Mouse (Mus musculus): ENCODE measurements around the gene Bsn. TPM values are rescaled to one million over a fixed set of nuclear protein-coding genes. Genes with fewer than 3 reads are reported as not detected.
"Not testable (repeated sequence)": the region's sequence is repeated elsewhere in the genome, so short reads cannot be mapped to it uniquely, and the experiment has no call there.

The Bsn gene
- total RNA-seq, 4 experiments from 2014 or later, result 0.02 to 0.07 (median 0.04) TPM

DNA sequence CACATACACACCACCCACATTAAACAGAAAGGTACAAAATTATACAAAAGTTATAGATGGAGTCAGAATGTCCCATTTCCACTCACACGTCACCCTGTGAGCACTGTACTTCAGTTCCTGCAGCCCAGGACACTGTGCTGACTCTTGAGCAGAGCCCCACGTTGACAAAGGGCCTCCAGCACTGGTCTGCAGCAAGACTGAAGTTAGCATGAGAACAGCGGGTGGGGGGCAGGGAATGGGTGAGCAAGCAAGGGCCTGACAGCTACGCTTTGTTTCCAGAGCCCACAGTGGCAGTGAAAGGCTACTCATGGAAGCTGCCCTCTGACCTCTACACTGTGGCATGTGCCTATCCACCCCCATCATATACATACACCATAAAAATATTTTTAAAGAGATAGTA lies 40.4 kb downstream of the Bsn start:
- no peak for DNase-seq (ENCODE audit: low spot score in 2 of 2)

DNA sequence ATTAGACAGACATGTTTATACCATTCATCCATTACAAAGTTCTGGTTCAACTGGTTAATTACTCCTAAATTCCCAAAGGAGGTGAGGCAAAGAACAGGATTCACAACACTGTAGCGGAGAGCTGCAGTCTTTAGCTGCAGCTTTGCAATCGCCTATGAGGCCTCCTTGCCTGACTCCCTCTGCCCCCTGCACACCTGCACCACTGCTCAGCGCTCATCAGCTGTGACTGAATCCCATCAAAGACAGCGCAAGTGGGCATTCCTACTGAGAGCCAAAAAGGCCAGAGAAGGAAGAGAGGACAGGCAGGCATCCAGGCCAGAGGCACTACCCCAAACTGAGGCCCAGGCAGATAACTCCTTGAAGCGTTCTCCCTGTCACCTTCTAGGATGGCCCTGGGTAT lies 42.6 kb downstream of the Bsn start:
- no peak for DNase-seq (ENCODE audit: low spot score in 2 of 2)

DNA sequence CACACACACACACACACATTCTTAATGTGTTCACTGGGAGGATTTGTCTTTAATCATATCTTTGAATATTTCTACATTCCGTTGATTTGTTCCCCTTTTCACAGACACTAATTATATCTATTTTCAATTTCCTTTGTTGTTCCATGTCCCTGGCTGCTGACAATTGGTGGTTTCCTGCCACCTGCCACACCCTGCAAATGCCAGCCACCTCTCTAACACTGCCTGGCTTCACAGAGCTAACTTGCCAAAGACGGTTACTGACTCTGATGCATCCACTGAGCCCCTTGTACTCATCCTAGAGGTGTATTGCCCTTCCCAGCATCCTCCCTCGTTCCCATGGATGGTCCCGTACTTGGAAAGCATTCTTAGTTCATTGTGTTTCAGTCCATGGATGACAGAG lies 43.7 kb downstream of the Bsn start:
- DNase-seq (ENCODE audit: low spot score in 2 of 2), result no peak

DNA sequence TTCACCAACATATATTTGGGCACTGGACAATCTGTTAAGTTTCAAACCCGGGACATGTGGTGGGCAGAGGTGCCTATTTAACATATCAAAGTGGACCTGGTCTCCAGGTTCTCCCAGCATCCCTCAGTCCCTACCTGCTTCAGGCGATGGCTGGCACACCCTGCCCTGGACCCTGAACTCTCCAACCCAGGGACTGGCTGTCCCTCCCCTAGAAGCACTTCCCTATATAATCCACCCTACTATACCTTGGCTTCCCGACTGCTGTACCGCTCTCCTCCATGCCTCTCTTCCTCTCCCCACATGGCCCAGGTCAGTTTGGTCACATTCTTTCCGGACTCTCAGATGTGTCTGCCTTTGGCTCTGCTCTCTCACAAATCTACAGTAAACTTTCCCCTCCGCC lies 44.4 kb downstream of the Bsn start:
- DNase-seq (ENCODE audit: low spot score in 2 of 2), result no peak

DNA sequence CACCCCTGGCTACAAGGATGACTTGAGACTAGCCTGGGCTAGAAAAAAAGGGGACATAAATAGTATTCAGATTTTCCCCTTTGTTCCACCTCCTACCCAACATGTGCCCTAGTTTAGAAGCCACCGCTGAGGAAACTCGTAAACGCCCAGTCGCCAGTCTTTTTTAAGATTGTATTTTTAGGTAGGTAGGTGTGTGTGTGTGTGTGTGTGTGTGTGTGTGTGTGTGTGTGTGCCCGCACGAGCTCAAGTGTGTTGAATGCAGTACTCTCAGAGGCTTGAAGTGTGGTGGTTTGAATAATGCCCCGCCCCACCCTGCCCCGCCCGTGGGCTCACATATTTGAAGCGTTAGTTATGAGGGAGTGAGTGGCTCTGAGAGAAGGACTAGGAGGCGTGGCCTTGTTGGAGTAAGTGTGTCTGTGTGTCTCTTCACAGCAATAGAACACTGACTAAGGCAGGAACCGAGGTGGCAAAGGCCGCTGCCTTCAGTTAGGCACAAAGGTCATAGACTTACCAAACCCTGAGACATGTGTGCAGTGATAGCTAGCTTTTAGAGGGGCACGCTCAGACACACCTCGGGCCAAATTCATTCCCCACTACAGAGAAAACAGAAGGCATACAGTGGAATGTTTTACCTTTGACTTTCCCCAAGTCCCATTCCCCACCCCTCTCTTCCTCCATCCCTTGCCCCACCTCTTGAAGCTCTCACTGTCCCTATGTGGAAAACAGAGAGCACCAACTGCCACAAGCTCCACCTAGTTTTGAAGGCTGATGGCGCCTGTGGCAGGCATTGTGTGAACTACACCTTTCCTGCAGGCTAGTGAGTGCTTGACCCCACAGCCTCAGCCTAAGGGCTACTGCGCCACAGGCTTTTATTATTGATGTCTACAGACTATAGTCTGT lies 45.6 kb downstream of the Bsn start:
- no peak for DNase-seq (ENCODE audit: low spot score in 2 of 2)

DNA sequence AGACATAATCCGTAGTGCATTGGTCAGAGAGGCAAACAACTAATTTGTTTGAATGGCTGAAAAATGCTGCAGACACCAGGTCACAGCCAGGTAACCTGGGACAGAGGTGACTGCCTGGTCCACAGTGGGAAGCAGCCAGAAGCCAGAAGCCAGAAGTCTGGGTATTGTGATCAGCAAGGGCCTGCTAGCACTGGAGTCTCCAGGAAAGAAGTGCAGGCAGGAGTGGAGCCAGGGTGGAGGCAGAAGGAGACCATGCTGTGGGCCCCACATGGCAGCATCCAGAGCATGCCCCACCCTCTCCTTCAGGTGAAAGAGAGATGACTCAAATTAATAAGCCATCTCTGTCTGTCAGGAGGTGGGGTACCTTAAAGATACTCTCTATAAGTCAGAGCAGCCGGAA lies 46.7 kb downstream of the Bsn start:
- DNase-seq (ENCODE audit: low spot score in 2 of 2), result no peak

DNA sequence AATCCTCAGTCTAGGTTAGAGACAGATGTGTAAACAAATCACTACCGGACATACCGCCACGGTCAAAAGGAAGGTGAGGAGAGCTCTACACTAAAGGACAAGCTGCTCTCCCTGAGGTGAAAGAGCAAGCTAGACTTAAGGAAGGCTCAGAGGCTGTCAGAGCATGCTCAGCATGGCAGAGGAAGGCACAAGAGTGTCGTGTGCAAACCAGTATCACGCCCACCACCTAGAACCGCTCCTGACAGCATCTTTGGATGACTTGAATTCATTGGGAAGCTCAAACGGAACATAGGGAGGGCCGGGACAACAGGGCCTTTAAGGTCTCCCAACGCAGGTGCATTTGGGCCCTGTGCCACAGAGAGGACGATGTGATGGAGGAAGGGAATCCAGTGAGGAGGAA lies 48.8 kb downstream of the Bsn start:
- DNase-seq (ENCODE audit: low spot score in 2 of 2), result no peak

DNA sequence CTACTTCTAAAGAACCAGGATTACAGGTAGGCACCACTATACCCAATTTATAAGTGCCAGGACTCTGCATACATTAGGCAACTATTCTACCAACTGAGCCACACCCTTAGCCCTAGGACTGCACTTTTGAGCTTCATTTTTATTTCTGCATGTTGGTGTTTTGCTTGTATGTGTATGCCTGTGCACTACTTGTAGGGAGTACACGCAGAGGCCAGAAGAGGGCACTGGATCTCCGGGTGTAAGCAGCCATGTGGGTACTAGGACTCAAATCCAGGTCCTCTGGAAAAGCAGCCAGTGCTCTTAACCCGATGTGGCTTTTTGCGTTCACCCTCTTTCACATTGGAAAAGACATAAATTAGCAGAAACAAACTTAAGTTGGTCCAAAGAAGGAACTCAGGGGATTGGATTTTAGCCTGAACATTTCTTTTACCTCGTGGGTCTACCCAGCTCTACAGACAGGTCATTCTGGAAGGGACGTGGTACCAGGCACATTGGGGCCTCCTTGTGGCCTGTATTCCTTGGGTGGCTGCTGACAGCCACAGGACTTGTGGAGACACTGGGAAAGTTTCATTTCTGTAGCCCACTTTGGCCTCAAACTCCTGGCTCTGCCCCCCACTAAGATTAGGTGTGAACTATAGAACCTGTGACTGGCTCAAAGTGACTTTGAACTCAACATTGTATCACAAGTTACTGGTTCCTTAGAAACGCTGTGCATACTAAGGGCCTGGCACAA lies 50.1 kb downstream of the Bsn start:
- DNase-seq (ENCODE audit: low spot score in 2 of 2), result no peak

DNA sequence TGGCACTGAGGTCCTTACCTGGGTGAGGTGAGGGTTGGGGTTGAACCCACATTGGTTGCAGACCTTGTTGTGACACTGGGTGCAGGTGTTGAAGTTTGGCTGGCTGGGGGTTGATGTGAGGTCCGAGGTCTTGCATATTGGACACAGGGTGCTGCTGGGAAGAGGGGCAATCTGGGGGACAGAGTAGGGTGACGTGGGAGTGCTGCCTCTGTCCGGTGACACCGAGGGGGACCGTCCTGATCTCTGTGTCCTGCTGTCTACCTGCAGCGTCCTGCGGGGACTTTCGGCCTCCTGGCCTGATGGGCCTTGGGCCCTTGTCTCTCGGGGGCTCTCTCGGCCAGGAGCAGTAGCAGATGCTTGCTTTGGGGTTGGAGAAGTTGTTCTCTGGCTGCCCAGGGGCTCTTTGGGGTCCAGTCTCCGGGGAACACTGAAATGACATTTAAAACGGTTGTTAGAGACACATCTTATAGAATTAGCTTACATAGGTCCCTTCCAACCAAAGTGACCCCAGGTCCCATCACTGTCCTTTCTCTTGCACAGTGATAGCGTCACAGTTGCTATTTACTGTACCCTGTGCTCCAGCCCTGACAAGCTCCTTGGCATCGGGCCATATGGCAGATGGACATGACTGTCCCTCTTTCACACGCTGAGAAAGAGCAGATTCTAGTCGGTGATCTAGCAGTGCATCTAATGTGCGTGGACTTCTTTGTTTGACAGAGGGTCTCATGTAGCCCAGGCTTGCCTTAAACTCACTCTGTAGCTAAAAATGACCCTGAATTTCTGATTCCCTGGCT lies 50.8 kb downstream of the Bsn start:
- DNase-seq (ENCODE audit: low spot score in 2 of 2), result no peak

DNA sequence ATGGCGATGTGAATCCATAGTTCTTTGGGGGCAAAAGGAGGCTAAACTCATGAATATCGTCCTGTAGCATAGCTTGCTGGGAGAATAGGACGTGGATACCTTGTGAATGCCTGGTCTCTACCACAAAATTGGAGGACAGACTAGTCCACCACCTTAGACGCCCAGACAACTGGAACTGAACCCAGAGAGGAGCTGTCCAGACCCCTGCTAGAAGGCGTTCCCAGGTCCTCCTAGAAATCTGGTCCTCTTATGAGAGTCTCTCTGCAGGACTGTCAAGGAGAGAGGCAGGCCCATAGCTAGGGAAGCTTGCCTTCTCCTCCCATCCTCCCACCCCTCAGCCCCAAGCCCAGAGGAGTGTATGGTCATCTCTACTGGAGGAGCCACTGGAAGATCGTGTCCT lies 52.1 kb downstream of the Bsn start:
- DNase-seq (ENCODE audit: low spot score in 2 of 2), result no peak

DNA sequence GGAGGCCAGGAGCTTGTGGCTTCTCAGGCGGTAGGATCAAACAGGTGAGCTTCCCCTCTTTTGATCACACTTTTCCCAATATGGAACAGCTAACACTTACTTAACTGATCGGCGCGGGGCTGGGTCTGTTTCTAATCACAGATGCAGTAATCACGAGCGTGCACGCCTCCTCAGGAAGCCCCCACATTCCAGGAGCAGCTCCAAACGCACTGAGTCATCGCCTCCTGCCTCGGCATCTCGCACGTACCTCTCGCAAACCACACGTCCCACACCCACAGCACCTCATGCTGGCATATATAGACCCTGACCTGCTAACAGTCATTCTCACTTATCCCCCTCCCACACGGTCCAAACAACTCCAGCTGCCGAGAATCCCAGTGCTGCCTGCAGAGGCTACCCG lies 52.7 kb downstream of the Bsn start:
- no peak for DNase-seq (ENCODE audit: low spot score in 2 of 2)

DNA sequence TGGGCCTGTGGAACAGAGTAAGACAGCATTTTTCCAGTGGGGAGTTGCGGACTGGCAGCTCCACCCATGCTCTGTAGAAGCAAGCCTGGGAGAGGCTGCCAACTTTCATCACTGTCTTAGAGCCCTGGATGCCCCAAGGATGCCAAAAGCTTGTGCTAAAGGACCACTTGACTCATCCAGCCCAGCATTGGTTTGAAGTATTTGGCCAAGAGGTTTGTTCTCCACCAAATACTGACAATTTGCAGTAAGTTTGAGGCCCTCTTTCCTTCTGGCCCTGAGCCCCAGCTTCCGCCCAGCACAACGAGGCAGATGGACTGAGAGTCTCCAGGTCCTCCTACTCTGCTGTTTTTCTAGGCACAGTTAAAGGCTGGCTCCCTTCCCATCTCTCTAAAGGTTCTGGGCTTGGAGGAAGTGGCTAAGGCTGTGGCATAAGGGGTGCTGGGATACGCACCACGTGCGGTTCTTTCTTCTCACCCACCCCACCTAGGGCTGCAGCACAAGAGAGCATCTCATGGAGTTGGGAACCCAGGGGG lies 53.2 kb downstream of the Bsn start:
- DNase-seq (ENCODE audit: low spot score in 2 of 2), result no peak

DNA sequence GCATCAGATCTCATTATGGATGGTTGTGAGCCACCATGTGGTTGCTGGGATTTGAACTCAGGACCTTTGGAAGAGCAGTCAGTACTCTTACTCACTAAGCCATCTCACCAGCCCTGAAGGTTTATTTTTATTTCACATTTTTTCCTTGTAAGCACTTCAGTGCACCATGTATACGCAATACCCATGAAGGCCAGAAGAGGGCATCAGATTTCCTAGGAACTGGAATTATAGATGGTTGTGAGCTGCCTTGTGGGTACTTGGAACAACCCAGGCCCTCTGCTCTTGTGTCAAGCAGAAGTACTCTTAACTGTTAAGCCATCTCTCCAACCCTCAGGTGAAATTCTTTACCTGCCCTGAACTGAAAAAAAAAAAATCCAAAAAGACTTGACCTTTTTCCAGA lies 54.0 kb downstream of the Bsn start:
- DNase-seq (ENCODE audit: low spot score in 2 of 2), result no peak

DNA sequence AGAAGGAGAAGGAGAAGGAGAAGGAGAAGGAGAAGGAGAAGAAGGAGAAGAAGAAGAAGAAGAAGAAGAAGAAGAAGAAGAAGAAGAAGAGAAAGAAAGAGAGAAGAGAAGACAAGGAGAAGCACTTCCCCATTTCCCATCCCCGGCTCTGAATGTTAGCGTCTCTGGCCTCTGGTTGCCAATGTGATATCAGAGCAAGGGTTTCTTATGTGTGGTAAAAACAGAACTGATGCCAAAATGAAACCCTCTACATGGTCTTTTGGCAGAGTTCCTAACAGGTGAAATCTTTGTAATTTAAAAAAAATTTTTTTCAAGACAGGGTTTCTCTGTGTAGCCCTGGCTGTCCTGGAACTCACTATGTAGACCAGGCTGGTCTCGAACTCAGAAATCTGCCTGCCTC lies 54.5 kb downstream of the Bsn start:
- DNase-seq (ENCODE audit: low spot score in 2 of 2), result not testable (repeated sequence)

DNA sequence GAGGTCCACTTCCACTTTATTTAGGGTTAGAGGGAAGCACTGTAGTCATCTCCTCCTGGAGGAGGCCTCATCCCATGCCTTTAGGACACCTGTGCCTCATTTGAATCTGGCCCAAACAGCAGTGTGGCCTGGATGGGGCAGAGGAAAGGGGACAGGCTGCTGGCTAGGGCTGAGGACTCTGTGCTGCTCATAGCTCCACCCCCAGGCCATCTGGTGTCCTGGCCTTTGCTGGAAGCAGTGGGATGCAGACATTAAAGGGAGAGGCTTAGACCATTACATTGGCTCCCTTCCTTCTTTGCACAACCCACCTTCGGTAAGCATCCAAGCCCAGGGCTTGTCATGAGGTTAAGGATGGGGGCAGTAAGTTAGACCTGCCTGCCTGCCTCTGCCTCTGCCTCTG lies 56.7 kb downstream of the Bsn start:
- no peak for DNase-seq (ENCODE audit: low spot score in 2 of 2)

DNA sequence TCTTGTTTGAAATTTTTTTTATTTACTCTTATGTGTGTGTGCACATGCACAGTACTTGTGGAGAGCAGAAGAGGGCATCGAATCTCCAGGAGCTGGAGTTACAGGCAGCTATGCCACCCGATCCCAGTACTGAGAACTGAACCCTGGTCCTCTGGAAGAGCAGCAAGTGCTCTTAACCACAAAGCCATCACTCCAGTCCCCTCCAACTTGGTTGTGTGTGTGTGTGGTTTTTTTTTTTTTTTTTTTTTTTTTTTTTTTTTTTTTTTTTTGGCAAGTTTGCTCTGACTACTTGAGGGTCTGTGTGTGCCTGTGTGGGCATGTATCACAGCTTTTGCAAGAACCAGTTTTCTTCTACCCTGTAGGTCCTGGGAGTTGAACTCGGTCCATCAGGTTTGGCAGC lies 57.8 kb downstream of the Bsn start:
- DNase-seq (ENCODE audit: low spot score in 2 of 2), result no peak

DNA sequence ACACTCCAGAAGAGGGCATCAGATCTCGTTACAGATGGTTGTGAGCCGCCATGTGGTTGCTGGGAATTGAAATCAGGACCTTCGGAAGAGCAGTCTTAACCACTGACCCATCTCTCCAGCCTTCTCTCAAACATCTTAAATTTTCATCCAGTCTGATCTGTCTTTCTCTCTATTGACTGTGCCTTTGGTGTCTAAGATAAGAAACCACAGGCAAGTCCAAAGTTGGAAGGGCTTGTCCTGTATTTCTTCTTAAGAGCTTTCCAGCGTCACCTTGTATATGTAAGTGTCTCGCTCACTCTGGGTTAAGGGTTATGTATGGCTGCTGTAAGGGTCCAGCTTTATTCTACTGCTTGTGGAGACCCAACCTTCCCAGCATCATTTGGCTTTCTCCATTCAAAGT lies 58.7 kb downstream of the Bsn start:
- no peak for DNase-seq (ENCODE audit: low spot score in 2 of 2)

DNA sequence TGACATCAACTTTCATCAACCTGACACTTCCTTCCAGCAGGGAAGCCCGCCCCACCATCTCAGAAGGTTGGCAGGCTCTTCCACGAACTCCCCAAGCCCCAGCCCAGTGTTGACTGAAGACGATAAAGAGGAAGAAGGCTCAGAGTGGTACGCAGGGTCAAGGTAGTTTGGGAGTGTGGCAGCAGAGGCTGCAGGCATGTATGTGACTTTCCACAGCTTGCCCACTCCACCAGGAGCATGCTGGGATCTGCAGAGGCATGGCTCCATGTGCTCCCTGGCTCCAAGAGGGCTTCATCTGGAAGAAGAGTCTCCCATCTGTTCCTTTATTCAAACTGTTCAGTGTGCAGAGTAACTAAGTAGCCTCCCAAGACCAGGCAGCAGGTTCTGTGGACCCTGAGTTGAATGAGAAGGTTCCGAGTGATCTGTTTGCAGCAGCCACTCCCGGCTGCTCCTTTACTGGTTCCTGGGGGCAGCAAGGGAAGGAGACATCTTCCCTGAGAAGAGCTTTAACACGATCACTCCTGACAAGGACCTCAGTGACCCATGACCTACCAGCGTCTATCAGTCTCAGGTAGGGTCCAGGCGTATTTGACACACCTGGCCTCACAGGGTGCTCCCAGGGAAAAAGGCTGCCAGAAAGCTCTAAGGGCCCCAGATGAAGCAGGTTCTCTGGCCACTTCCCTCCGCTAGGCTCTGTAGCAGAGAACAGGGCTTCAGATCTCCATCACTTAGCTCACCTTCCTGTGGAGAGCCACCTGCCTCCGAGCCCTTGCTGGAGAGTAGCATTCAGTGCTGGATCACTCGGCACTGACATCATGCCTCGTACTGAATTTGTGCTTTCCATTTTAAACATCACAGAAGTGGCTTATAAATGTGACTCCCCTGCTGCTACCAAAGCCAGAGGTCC lies 60.9 kb downstream of the Bsn start:
- DNase-seq (ENCODE audit: low spot score in 2 of 2), result no peak

DNA sequence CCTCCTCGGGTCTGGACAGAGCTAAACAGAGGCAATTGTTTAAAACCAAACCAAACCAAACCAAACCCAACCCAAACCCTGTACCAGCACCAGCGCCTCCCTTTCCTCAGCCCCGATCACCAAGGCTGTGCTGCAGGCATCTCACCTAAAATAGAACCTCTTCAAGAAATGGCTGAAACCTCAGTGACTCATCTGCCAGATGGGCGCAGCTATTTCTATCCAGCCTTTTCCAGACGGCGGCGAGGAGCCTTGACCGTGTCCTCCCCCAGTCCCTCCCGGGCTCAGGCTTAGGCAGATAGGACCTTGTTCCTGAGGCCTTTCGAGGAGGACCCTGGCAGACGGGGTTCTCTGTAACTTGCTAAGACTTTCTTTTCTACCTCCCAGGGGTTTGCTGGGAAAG lies 61.9 kb downstream of the Bsn start:
- DNase-seq (ENCODE audit: low spot score in 2 of 2), result no peak

DNA sequence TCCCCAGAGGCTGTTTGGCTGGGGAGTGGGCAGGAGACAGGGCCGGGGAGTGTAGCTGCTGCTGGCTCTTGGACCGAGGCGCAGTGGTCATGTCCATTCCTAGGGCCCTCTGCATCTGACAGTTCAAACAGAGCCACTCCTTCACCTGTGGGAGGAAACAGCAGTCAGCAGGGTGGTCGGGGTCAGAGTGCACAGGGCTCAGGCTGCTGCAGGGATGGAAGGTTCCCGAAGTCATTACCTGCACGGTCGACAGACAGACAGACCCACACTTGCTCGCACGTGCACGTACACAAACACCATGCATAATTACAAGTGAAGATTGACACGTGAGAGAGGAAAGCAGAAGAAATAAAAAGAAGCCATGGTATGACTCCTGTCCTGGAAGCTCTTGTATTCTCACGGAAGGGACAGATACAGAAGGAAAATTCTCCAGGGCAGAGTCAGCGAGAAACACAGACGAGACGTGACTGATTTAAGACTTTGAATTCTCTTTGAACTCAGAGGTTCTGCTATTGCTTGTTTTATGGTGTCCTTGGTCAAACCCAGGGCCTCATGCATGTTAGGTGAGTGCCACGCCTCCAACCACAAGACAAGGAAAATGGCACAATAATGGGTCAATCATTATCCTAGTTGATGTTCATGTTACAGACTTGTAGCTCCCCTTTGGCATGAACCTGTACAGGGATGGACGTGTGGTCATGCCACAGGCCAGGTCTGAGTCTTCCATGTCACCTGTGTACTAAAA lies 63.6 kb downstream of the Bsn start:
- DNase-seq (ENCODE audit: low spot score in 2 of 2), result no peak

Measured in gastrocnemius, adult 8-10 months (tissue).